8 mouse cellular contexts compared by ENCODE assay signal in genomic region chrX:170008584-170008983, GRCm38 (mm10). TPM values are rescaled to one million over a fixed set of nuclear protein-coding genes. Genes with fewer than 3 reads are reported as not detected.
A peak's percentile ranks its signal among the peaks of the same experiment; 100 is the strongest.
DNase-seq lines count a peak whose midpoint lies in the region; ATAC-seq and TF ChIP-seq lines count a peak whose summit lies in the region.
"Not testable (repeated sequence)": the region's sequence is repeated elsewhere in the genome, so short reads cannot be mapped to it uniquely, and the experiment has no call there.

No protein-coding gene starts in this region.

- peak; percentile 61 for DNase-seq in CD4-positive helper T cell, adult 2 months (ENCODE audit: low read depth, low spot score)
- DNase-seq in brain, embryonic 14.5 days (ENCODE audit: low read depth): peak; percentile 68
- peak; percentile 1 for DNase-seq in embryonic facial prominence, embryonic 11.5 days (ENCODE audit: low spot score)
- peak; percentile 25 for DNase-seq in hindbrain, embryonic 10.5 days (ENCODE audit: low spot score)
- DNase-seq in layer of hippocampus, adult 11-12 months (ENCODE audit: low spot score): peak; percentile 75
- DNase-seq in lung, adult 18-20 months: peak; percentile 63 to 67
- peak; percentile 9 for DNase-seq in neural tube, embryonic 11.5 days (ENCODE audit: low spot score)
- peak; percentile 55 for DNase-seq in thymus, adult 2 months

- H3K36me3 ChIP-seq in embryonic facial prominence, embryonic 11.5 days (replicated peaks; ENCODE audit: control insufficient read depth, insufficient read depth, low read depth, low read length); thymus, adult 2 months (ENCODE audit: control insufficient read depth, insufficient read depth, low read length): not testable (repeated sequence)
- H3K36me3 ChIP-seq in hindbrain, embryonic 10.5 days: peaks cover 14% of the 10 kb centered on the region
- peaks cover 11% of the 10 kb centered on the region for H3K36me3 ChIP-seq in neural tube, embryonic 11.5 days (ENCODE audit: control insufficient read depth, insufficient read depth, low read length)

- H3K4me1 ChIP-seq in embryonic facial prominence, embryonic 11.5 days (ENCODE audit: control insufficient read depth, insufficient read depth, low read length); neural tube, embryonic 11.5 days (ENCODE audit: control insufficient read depth, insufficient read depth, low read length); thymus, adult 2 months (replicated peaks; ENCODE audit: control insufficient read depth, insufficient read depth, low read length): not testable (repeated sequence)
- peaks cover 27% of the 10 kb centered on the region for H3K4me1 ChIP-seq in hindbrain, embryonic 10.5 days (replicated peaks)

- H3K4me2 ChIP-seq in embryonic facial prominence, embryonic 11.5 days (ENCODE audit: low read depth, low read length); neural tube, embryonic 11.5 days (ENCODE audit: low read depth): not testable (repeated sequence)

- H3K9ac ChIP-seq in embryonic facial prominence, embryonic 11.5 days (replicated peaks; ENCODE audit: low read length); neural tube, embryonic 11.5 days (ENCODE audit: low read length): not testable (repeated sequence)

- not testable (repeated sequence) for H3K27ac ChIP-seq in embryonic facial prominence, embryonic 11.5 days (replicated peaks; ENCODE audit: low read depth, low read length); neural tube, embryonic 11.5 days (ENCODE audit: low read depth, low read length); thymus, adult 2 months (ENCODE audit: control insufficient read depth, insufficient read depth, low read length)
- H3K27ac ChIP-seq in hindbrain, embryonic 10.5 days: peak overlapping the region; percentile 66

- H3K27me3 ChIP-seq in embryonic facial prominence, embryonic 11.5 days (ENCODE audit: control insufficient read depth, insufficient read depth, low read length); hindbrain, embryonic 10.5 days (ENCODE audit: insufficient read depth, poor library complexity, severe bottlenecking); neural tube, embryonic 11.5 days (ENCODE audit: control insufficient read depth, insufficient read depth, low read length); thymus, adult 2 months (ENCODE audit: control insufficient read depth, insufficient read depth, low read length): not testable (repeated sequence)

- TF ChIP-seq CTCF in brain, embryonic 14.5 days (IDR thresholded peaks at IDR 0.05; ENCODE audit: borderline replicate concordance, extremely low read depth, insufficient read depth, insufficient read length); thymus, adult 2 months (IDR thresholded peaks at IDR 0.05; ENCODE audit: borderline replicate concordance, control insufficient read depth, extremely low read depth, insufficient read depth, low read length, poor library complexity): not testable (repeated sequence)

- H3K9me3 ChIP-seq in embryonic facial prominence, embryonic 11.5 days (replicated peaks; ENCODE audit: control insufficient read depth, low read length): peaks cover 44% of the 10 kb centered on the region
- peaks cover 56% of the 10 kb centered on the region for H3K9me3 ChIP-seq in hindbrain, embryonic 10.5 days
- H3K9me3 ChIP-seq in neural tube, embryonic 11.5 days (ENCODE audit: control insufficient read depth, low read length): peaks cover 32% of the 10 kb centered on the region

- not testable (repeated sequence) for ATAC-seq in embryonic facial prominence, embryonic 11.5 days (replicated peaks; ENCODE audit: insufficient number of reproducible peaks, low FRiP score, low TSS enrichment, low read depth); neural tube, embryonic 11.5 days (ENCODE audit: insufficient read depth, low FRiP score, low TSS enrichment)

- WGBS in embryonic facial prominence, embryonic 11.5 days: 39% methylated on average over 3 of the region's 3 CpGs
- WGBS in hindbrain, embryonic 10.5 days: 39% methylated on average over 3 of the region's 3 CpGs
- WGBS in neural tube, embryonic 11.5 days: 33% methylated on average over 3 of the region's 3 CpGs
- WGBS in thymus, adult 2 months: 80% methylated on average over 3 of the region's 3 CpGs

- not testable (repeated sequence) for TF ChIP-seq POLR2A in brain, embryonic 14.5 days (IDR thresholded peaks at IDR 0.05; ENCODE audit: borderline replicate concordance, extremely low read depth, insufficient read depth, insufficient read length, poor library complexity, severe bottlenecking); thymus, adult 2 months (IDR thresholded peaks at IDR 0.05; ENCODE audit: control insufficient read depth, extremely low read depth, insufficient read depth, low read length, poor library complexity)

- peak overlapping the region; percentile 61; the same call in 1 of the 2 replicates for H3K4me3 ChIP-seq in embryonic facial prominence, embryonic 11.5 days (ENCODE audit: low read depth, low read length)
- H3K4me3 ChIP-seq in hindbrain, embryonic 10.5 days; neural tube, embryonic 11.5 days (ENCODE audit: low read depth, low read length); thymus, adult 2 months (ENCODE audit: control insufficient read depth, insufficient read depth, low read length): not testable (repeated sequence)

RNA-seq across cellular contexts. Expression of gene Gm21887, which starts 0.9 kb away (rescaled TPM):
- 476 and 1,536 TPM in 2 replicates for polyA plus RNA-seq in brain, embryonic 14.5 days (2012; rRNA removed)
- polyA plus RNA-seq in embryonic facial prominence, embryonic 11.5 days (2014; fragmentation: Nextera tagmentation; extraction: Ambion mirVana): 154 and 162 TPM in 2 replicates
- 229 and 264 TPM in 2 replicates for polyA plus RNA-seq in hindbrain, embryonic 10.5 days (2016; fragmentation: Nextera tagmentation; extraction: Ambion mirVana)
- 214 and 267 TPM in 2 replicates for polyA plus RNA-seq in neural tube, embryonic 11.5 days (2014; fragmentation: Nextera tagmentation; extraction: Ambion mirVana)
- 1,607 and 1,995 TPM in 2 replicates for polyA plus RNA-seq in thymus, adult 2 months (2012; rRNA removed)

Comparison
In these comparisons a context has a peak if more than half of its experiments do, and no peak if none do; other contexts are left out.
1. DNase-seq: peak in every context shown above with its lines; median percentile 75 in layer of hippocampus, adult 11-12 months; 68 in brain, embryonic 14.5 days; 65 in lung, adult 18-20 months; 61 in CD4-positive helper T cell, adult 2 months; 55 in thymus, adult 2 months; 25 in hindbrain, embryonic 10.5 days; 9 in neural tube, embryonic 11.5 days; 1 in embryonic facial prominence, embryonic 11.5 days.